Mouse (Mus musculus): Measurements from ENCODE around the gene Tbc1d25.
A peak's percentile ranks its signal among the peaks of the same experiment; 100 is the strongest.

Gene Tbc1d25

DNA sequence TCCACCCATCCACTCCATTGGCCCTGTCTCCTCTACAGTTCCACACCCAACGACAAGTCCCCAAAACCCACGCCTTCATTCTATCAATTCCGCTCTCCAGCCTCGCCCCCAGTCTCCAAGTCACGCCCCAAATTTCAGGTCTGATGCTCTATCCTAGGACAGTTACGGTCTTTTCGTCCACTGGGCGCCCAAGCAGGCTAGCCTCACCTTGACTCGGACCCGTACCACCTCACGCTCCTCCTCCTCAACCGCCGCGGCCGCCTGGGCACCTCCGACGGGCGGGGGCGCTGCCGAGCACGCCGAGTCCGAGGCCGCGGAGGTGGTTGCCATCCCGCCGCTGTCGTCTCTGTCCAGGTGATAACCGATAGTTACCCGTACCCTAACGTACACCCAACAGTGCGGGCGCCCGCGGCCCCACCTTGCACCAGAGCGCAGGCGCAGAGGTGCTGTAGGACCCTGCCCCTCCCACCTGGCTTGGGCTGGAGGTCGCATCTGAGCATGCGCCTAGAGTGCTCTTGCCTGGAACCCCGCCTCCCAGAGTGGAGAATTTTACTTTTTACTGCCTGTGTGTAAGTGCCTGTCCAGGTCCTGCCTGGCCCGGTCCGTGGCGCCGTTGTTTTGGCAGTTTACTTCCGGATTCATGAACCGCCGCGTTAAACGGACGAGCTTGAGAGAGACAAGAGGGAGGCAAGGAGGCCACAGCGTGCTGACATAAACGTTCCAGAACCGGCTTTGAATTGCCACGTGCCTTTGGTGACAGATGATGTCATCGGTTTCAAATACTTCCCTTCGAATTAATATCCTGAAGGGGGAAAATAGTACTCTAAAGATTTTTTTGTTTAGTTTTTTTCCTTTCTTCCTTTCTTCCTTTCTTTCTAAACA, at the start of gene Tbc1d25:
Gene Tbc1d25, minus strand, starts transcription at position 678 of the 882 bp plus-strand sequence.
- peak; percentile 85 for DNase-seq (ENCODE audit: low spot score)

DNA sequence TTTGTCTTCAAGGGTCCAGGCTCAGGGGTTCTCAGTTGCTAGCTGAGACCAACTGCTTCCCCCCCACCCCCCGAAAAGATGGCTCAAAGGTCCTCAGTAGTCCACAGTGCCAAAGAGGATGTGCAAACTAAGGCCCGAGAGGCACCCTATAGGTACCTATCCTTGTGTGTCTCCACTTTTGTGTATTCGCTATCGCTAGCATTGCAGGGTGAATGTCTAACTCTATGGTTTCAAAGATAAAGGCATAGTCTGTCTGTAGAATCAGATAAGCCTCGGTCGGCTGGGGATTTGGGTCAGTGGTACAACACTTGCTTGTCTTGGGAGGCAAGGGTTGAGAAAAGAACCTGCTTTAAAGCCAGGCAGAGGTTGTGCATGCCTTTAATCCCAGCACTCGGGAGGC, 47.5 kb upstream of the Tbc1d25 start:
- no peak for DNase-seq (ENCODE audit: low spot score)

DNA sequence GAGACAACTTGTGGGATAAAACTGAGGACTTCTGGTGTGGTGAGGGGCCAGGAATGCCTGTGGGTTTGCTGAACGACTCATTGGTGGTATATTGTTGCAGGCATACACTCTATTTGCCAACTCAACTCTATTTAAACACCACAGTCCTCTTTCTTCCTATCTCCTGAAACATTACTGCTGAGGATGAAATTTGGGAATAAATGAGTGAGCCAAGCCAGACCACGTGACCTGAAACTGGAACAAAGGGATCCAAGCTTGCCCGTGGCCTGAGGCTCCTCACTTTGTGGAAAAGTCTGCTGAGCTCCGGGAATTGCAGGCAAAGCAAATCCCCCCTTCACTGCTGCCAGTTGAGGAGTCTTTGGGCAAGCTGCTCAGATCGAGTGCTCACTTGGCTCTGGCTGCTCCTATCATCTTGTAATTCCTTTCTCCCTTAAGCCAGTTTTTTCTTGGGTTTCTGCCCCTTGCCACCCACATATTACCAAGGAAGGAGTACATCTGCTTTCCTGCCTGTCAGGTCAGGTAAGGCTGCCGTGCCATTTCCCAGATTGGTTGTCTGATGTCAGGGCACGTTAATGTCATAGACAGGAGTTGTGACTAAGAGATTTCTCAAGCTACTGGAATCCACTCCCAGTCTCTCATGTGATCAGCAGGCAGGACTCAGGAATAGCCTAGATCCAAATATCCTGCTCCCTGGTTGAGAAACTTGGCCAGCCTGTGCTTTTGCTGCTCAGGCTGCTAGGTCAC, 46.9 kb upstream of the Tbc1d25 start:
- DNase-seq (ENCODE audit: low spot score) = no peak

DNA sequence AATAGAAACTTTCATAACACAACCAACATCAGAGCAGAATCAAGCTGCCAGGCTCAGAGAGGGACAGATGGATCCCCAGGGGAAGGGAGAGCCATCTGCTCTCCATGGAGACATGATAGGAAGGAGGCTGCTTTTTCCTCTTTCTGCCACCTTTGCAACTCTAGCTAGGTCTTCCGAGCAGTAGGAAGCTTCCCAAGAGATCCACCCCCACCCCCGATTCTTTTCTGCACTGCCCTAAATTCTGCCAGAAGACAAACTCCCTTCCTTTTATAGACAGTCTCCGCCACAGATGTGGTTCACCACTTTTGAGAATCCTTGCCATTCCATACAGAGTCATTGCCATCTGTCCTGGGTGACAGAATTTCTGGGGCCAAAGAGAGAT, 46.3 kb upstream of the Tbc1d25 start:
- DNase-seq (ENCODE audit: low spot score) = no peak

DNA sequence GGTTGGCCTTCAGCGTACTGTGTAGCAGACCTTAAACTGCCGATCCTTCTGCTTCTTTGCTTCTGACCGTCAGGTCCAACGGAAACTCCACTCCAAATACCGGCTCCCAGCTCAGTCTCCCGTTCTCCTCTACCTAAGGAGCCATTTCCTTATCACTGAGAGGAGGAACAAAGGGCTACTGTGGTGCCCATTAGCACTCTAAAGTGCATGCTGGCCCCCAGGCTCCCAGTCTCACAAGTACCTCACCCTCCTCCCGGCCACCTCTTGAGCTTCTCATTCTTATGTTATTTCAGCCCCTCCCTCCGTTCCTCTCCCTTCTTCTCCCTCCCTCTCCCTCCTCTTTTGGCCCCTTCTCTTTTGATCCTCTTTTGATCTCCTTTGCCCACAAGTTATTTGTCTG, 43.7 kb upstream of the Tbc1d25 start:
- DNase-seq (ENCODE audit: low spot score) = no peak

DNA sequence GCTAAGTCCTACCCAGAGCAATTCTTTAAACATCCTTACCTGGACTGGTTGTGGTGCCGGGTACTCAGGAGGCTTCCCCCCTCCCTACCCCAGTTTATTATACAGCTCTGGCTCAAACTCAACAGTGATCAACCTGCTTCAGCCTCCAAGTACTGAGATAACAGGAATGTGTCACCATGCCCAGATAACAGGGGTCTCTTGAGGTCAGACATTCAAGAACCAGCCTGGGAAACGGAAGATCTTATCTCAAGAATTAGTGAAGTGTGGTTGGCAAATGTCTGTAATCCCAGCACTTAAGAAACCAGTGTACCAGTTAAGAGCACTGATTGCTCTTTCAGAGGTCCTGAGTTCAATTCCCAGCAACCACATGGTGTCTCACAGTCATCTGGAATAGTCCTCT, 42.1 kb upstream of the Tbc1d25 start:
- DNase-seq (ENCODE audit: low spot score) = no peak

DNA sequence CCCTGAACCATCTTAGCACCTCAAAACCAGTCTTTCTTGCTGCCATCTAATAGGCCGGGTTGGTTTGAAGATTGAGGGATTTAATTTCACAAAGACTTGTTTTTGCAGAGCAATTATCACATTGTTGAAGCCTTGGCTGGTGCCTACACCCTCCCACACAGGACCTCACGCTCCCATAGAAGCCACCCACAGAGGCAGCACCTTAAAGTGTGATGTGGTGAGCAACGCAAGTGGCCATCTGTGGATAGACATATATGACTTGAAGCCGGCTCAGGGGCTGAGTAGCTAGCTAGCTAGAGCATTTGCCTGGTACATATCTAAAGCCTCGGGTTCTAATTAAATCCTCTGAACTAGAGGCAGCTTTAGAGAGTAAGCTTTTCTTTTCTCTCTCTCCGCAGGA, 41.4 kb upstream of the Tbc1d25 start:
- no peak for DNase-seq (ENCODE audit: low spot score)

DNA sequence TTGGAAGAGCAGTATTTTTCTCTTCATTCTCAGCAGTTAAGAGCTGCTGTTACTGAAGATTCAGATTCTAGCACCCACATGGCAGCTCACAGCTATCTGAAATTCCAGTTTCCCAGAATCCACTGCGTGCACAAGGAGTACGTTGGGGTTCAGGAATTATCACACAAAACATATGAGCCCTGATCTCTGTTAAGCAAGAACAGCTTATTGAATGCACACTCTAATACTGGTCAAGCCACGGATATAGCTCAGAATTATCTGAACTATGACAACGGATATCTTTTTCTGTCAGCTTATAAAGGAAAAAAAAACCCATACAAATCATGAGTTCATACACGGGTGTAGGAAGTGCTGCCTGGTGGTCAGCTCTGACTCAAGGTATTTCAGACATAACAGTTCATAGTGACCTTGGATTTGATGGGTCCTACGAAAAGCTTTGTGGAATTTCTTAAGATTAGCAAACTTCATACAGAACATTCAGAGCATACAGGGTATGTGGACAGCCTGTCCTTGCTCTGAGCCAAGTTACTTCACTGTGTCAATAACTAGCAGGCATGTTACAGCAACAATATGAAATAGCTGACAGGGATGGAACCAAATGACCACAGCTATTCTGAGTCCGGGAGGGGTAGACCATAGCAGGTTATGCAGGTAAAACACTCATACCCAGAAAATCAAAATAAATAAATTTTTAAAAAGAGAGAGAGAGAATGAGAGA, 35.7 kb upstream of the Tbc1d25 start:
- no peak for DNase-seq (ENCODE audit: low spot score)

DNA sequence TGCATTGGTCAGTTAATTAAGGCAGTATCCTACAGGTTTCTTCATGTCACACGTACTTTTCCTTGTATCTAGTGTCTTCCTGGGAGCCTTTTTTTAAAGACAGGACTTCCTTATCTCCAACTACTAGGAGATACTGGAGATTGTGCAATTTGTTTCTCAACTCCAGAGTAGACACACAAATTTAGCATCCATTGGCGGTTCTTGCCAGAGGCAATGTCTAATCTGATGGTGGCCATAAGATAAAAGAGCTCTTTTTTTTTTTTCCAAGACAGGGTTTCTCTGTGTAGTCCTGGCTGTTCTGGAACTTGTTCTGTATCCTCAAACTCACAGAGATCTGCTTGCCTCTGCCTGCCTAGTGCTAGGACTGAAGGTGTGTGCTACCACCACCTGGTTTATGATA, 33.7 kb upstream of the Tbc1d25 start:
- no peak for DNase-seq (ENCODE audit: low spot score)

DNA sequence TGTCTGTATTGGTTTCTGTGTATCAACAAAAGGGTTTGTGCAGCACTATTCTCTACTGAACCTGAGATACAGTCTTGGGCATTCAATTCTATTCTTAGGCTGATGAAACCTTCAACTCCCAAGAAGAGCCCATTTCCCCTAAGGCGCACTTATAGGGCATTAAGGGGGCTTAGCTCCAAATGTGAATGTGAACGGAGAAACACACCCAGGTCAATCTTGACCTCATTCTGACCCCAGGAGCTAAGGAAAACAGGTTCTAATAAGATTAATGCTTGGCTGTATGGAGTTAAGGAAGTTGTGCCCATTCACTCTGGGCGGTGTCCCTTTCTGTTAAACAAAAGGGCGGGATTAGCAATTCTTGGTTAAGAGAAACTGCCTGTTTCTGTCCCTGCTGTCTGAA, 31.2 kb upstream of the Tbc1d25 start:
- DNase-seq (ENCODE audit: low spot score) = no peak

DNA sequence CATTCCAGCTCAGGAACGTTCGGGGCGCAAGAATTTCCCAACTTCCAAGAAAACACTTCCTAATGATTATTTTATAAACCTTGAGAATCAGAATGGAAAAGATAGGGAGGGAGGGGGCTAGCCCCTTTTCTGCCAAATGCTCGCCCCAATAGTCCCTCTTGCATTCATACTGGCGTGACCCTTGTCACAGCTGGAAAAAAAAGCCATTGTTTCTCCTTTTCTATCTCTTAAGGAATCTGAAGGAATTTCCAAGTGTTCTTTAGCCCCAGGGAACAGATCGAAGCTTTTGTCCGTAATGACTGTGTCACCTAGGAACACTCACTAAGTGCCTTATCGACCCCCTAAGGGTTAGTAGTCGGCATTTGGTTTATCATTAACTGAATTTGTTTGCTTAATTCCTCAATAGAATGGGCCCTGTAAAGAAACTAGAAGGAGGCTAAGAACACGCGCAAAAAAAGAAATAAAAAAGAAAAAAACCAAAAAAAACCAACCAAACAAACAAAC, 30.8 kb upstream of the Tbc1d25 start:
- DNase-seq (ENCODE audit: low spot score) = no peak

DNA sequence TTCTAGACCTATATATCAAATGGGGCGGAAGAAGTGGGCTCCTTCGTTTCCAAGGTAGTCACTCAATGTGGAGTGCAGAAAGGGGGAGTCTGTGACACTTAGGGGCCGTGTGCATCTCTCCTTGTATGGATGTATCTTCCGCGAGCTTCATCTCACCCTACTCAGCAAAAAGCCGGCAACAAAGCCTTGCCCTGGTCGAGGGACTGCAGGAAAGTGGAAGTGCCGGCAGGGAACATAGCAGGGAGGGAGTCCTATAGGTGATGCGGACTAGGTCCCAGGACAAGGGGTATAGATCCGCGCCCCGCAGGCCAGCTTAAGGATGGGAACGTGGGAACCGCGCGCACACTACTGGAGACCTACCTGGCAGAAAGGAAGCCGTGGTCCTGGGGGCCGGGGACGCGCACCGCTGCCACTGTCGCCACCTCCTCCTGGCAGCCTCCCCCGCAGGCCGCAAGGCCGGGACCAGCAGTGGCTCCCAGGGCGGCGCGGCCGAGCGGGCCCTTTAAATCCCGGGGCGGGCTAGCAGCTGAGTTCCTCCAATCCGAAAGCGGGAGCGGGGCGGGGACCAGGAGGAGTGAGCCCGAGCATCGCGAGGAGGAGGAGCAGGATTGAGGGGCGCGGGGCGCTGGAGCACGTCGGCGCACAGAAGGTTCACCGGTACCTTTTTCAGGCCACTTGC, 30.2 kb upstream of the Tbc1d25 start, which contains the start of gene Porcn:
Gene Porcn, minus strand, starts transcription at position 511 of the 679 bp plus-strand sequence.
- no peak for DNase-seq (ENCODE audit: low spot score)

DNA sequence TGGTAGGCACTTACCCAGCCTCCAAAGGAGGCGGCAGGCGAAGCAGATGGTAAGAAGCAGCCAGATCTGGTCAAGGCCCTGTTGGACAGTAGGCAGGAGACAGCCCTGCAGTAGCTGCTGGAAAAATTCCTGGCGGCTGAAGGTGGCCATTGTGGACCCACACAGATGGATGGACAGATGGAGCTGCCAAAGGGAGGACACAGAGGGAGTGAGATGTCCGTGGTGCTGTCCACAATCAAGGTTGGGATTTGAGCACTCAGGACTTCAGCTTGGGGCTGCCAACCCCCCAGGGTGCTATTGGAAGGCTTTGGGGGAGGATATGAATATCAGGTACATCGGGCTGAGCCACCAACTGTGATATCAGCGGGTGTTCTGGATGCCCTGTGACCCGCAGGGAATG, 29.6 kb upstream of the Tbc1d25 start:
- DNase-seq (ENCODE audit: low spot score) = no peak

DNA sequence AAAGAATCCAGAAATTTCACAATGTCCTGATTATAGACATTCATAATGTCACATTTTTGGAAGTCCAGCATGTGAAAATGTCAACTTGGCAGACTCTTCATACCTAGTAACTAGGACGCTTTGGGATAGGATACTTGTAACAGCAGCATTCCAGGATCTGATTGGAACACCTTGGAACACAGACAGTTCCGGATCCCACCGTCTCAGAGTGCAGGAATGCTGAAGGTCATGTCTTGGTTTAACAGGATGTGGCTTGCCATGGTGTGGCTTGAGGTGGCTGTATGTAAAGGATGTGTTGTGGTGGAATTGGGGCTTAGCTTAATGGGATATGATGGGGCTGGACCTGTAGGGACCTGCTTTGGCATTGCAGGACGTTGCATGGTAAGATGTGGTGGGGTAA, 29.1 kb upstream of the Tbc1d25 start:
- no peak for DNase-seq (ENCODE audit: low spot score)

DNA sequence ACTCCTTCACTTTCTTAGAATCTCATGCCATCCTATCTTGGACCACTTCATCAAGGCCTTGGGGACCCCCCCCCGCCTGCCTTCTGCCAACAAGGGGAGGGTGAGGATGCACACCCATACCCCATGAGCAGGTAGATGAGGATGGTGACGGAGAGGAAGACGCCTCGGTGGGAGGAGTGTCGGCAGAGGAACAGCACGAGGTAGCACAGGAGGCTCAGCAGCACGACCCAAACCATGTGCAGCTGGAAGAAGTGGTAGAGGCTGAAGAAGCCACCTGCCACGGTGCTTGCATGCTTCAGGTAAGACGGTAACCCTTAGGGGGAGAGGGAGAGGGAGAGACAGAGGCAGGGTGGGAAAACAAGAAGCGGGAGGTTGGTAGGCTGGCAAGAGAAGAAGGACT, 28.1 kb upstream of the Tbc1d25 start:
- no peak for DNase-seq (ENCODE audit: low spot score)

DNA sequence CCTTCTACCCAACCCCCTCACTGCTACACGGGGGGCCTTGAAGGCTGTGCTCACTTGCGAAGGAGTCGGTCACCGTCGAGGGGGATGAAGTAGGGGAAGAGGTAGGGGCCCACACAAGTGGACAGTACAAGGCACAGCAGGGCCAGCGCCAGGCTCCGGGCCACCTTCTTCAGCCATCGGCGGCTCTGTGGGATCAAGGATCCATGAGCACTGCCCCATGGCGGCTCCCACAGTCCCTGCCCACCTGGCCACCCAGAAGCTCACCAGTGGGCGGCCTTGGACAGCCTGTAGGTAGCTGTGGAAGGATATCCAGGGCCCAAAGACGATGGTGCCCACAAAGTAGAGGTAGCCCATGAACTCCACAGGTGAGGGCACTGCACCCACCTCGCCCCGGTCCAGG, 27.1 kb upstream of the Tbc1d25 start:
- DNase-seq (ENCODE audit: low spot score) = no peak

DNA sequence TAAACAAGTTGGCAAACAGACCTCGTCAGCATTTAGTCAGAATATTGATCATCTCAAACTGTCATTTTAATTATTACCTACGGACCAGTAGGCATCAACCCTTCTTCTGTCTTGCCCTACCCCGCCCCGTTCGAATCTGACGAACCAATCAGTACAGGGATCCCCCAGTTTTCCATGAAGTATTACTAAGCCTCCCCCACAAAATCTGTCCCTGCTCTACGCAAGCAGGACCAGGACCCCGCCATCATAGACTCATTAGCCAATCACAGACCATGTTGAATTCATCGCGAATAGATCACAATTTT, 17.4 kb upstream of the Tbc1d25 start, which contains the start of gene Ebp:
Gene Ebp, minus strand, starts transcription at position 94 of the 305 bp plus-strand sequence.
- no peak for DNase-seq (ENCODE audit: low spot score)

DNA sequence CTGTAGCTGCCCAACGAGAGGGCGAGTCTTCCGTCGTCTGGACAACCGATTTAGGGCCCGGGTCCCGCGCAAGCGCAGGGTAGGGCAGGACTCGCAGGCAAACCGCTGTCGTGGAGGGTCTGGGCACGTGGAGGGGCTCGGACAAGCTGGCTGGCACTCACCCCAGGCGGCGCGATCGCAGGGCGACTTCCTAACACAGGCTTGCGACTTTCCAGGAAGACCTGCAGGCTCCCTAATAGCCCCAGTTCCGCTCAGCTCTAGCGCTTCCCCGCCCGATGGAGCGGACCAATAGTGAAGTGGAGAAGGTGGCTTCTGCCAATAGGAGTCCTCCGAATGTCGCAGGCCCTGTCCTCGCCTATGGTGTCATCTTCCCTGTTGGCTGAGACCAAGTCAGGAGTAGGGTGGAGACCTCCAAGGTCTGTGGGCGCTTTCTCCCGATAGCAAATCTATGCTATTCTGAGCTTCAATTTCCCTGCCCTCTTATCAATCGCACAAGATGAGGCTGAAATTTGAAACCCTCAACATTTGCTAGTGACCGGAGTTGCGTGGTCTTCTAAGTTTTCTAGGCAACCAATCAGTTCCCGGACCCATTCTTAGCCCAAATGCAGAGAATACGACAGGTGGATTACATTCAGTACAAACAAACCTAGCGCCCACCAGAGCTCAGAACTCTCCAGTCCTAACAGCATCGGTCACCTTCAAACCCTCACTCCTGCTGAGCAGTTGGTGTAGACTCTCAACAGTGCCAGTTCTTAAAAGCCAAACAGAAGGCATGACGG, 16.8 kb upstream of the Tbc1d25 start:
- DNase-seq (ENCODE audit: low spot score) = peak; percentile 78

DNA sequence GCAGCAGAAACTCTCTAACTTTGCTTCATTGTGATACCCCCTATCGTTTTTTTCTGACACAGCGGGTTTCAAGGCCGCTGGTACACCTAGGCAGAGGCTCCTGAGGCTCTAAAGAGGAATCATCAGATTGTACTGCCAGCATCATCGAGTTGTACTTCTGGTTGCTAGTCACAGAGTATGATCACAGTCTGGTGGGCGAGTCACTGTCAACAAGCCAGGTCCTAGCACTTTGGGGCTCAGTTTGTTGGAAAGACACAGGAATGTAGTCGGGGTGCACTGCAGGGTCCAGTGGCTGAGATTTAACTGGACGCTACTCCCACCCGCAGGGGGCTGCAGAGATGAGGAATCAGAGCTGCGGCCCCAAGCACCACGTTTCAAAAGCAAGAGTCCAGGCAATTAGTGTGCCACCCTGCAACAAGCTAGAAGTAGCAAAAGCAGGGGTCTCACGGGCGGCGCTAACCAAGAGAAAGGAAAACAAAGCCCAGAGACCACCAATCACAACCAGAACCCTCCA, 16.2 kb upstream of the Tbc1d25 start:
- no peak for DNase-seq (ENCODE audit: low spot score)

DNA sequence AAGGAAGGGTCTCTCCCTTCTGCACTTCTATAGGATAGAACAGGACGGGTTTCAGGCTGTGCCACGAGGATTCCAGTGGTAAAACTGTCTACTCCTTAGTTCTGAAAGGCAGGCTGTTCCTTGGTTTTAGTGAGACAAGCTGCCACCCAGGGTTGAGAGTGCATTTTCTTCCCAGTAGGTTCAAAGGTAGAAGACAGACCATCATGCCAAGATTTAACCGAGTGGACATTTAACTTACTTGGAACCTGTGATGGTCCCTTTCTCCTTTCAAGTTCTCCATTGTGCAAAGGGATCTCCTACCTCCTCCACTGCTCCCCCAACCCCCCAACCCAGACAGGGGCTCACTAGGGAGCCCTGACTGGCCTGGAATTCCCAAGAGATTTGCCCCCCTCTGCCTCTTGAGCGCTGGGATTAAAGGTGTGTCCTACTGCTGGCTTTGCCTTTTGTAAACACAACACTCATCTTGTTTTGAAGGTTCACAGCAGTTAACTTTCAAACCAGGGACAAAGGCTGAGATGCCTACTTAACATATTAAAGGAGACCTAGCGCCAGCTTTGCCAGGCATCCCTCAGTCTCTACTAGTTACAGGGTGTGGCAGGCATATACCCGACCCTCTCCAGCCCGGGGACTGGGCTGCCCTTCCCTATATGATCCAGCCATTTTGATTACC, 7.0 kb upstream of the Tbc1d25 start:
- DNase-seq (ENCODE audit: low spot score) = no peak

Measured in T-cell, adult 2 months (primary cell).